Mouse (Mus musculus): ENCODE measurements around the gene Slc41a3.

The Slc41a3 gene

GRCm38 (mm10) chr6:90604533-90605297 lies at the start of gene Slc41a3:
Slc41a3 (plus strand) TSS chr6:90604725.
- peak; percentile 87 for DNase-seq (ENCODE audit: low read depth, low spot score)

GRCm38 (mm10) chr6:90556534-90557058 lies 47.9 kb upstream of the Slc41a3 start:
- no peak for DNase-seq (ENCODE audit: low read depth, low spot score)

GRCm38 (mm10) chr6:90557077-90557476 lies 47.4 kb upstream of the Slc41a3 start:
- no peak for DNase-seq (ENCODE audit: low read depth, low spot score)

GRCm38 (mm10) chr6:90557829-90558693 lies 46.5 kb upstream of the Slc41a3 start:
- DNase-seq (ENCODE audit: low read depth, low spot score) = no peak

- no peak for DNase-seq (ENCODE audit: low read depth, low spot score)
Observed at GRCm38 (mm10) chr6:90560390-90561058, 44.0 kb upstream of the Slc41a3 start.

GRCm38 (mm10) chr6:90561234-90561781 lies 43.2 kb upstream of the Slc41a3 start:
- peak; percentile 53 for DNase-seq (ENCODE audit: low read depth, low spot score)

- no peak for DNase-seq (ENCODE audit: low read depth, low spot score)
Observed at GRCm38 (mm10) chr6:90564240-90564639, 40.3 kb upstream of the Slc41a3 start.

GRCm38 (mm10) chr6:90565357-90566215 lies 38.9 kb upstream of the Slc41a3 start:
- no peak for DNase-seq (ENCODE audit: low read depth, low spot score)

GRCm38 (mm10) chr6:90567486-90567885 lies 37.0 kb upstream of the Slc41a3 start:
- DNase-seq (ENCODE audit: low read depth, low spot score) = no peak

GRCm38 (mm10) chr6:90567928-90568327 lies 36.6 kb upstream of the Slc41a3 start:
- DNase-seq (ENCODE audit: low read depth, low spot score) = no peak

GRCm38 (mm10) chr6:90568721-90569120 lies 35.8 kb upstream of the Slc41a3 start:
- DNase-seq (ENCODE audit: low read depth, low spot score) = no peak

- no peak for DNase-seq (ENCODE audit: low read depth, low spot score)
Observed at GRCm38 (mm10) chr6:90569736-90570383, 34.7 kb upstream of the Slc41a3 start.

GRCm38 (mm10) chr6:90570392-90570791 lies 34.1 kb upstream of the Slc41a3 start:
- no peak for DNase-seq (ENCODE audit: low read depth, low spot score)

GRCm38 (mm10) chr6:90575261-90575715 lies 29.2 kb upstream of the Slc41a3 start:
- peak; percentile 79 for DNase-seq (ENCODE audit: low read depth, low spot score)

- DNase-seq (ENCODE audit: low read depth, low spot score) = no peak
Observed at GRCm38 (mm10) chr6:90578174-90578573, 26.4 kb upstream of the Slc41a3 start.

- no peak for DNase-seq (ENCODE audit: low read depth, low spot score)
Observed at GRCm38 (mm10) chr6:90582331-90582730, 22.2 kb upstream of the Slc41a3 start.

GRCm38 (mm10) chr6:90588113-90588512 lies 16.4 kb upstream of the Slc41a3 start:
- DNase-seq (ENCODE audit: low read depth, low spot score) = no peak

GRCm38 (mm10) chr6:90590707-90591106 lies 13.8 kb upstream of the Slc41a3 start:
- no peak for DNase-seq (ENCODE audit: low read depth, low spot score)

- no peak for DNase-seq (ENCODE audit: low read depth, low spot score)
Observed at GRCm38 (mm10) chr6:90594972-90595371, 9.6 kb upstream of the Slc41a3 start.

- no peak for DNase-seq (ENCODE audit: low read depth, low spot score)
Observed at GRCm38 (mm10) chr6:90597060-90597459, 7.5 kb upstream of the Slc41a3 start.

All from R1 (cell line).